Mouse (Mus musculus): ENCODE measurements around the gene Tnni2. TPM values are rescaled to one million over a fixed set of nuclear protein-coding genes. Genes with fewer than 3 reads are reported as not detected.

Tnni2 gene
- 0.20 and 1.7 TPM in 2 replicates for polyA plus RNA-seq (2012; rRNA removed; ENCODE audit: low replicate concordance)

GRCm38 (mm10) chr7:142441585-142441984 is at the start of gene Tnni2:
Tnni2 (plus strand) TSS chr7:142441808.

GRCm38 (mm10) chr7:142434137-142434865 is 7.3 kb upstream of the Tnni2 start, which contains the start of gene Syt8:
Syt8 (plus strand) TSS chr7:142434850.

GRCm38 (mm10) chr7:142460636-142461077 is 19.0 kb downstream of the Tnni2 start, which contains the start of gene Lsp1:
Lsp1 (plus strand) TSS chr7:142460809.

Other genes starting within 250 kb of the Tnni2 start
- gene Krtap5-3, start 240.4 kb upstream of the Tnni2 start, polyA plus RNA-seq (2012; rRNA removed; ENCODE audit: low replicate concordance): 0.14 TPM in 1 of 2 replicates, not detected in the other
- not detected in 2 replicates for gene Gm7579, start 229.9 kb upstream of the Tnni2 start, polyA plus RNA-seq (2012; rRNA removed; ENCODE audit: low replicate concordance)
- 2.1 TPM in 1 of 2 replicates, not detected in the other for gene Krtap5-5, start 211.8 kb upstream of the Tnni2 start, polyA plus RNA-seq (2012; rRNA removed; ENCODE audit: low replicate concordance)
- not detected in 2 replicates for gene Gm40460, start 200.7 kb upstream of the Tnni2 start, polyA plus RNA-seq (2012; rRNA removed; ENCODE audit: low replicate concordance)
- gene Gm2431, start 183.5 kb upstream of the Tnni2 start, polyA plus RNA-seq (2012; rRNA removed; ENCODE audit: low replicate concordance): not detected in 2 replicates
- not detected in 2 replicates for gene Gm4559, start 167.4 kb upstream of the Tnni2 start, polyA plus RNA-seq (2012; rRNA removed; ENCODE audit: low replicate concordance)
- gene Krtap5-1, start 144.7 kb upstream of the Tnni2 start, polyA plus RNA-seq (2012; rRNA removed; ENCODE audit: low replicate concordance): not detected in 2 replicates
- not detected in 2 replicates for gene Krtap5-4, start 138.3 kb upstream of the Tnni2 start, polyA plus RNA-seq (2012; rRNA removed; ENCODE audit: low replicate concordance)
- gene Ifitm10, start 68.1 kb upstream of the Tnni2 start, polyA plus RNA-seq (2012; rRNA removed; ENCODE audit: low replicate concordance): 2.2 and 4.4 TPM in 2 replicates
- not detected in 2 replicates for gene Gm49369, start 59.1 kb upstream of the Tnni2 start, polyA plus RNA-seq (2012; rRNA removed; ENCODE audit: low replicate concordance)
- gene Ctsd, start 53.8 kb upstream of the Tnni2 start, polyA plus RNA-seq (2012; rRNA removed; ENCODE audit: low replicate concordance): 219 and 317 TPM in 2 replicates
- gene Syt8, start 7.0 kb upstream of the Tnni2 start, polyA plus RNA-seq (2012; rRNA removed; ENCODE audit: low replicate concordance): 1.8 and 119 TPM in 2 replicates
- gene Lsp1, start 19.0 kb downstream of the Tnni2 start, polyA plus RNA-seq (2012; rRNA removed; ENCODE audit: low replicate concordance): 33.4 and 47.1 TPM in 2 replicates
- not detected in 2 replicates for gene Tnnt3, start 57.0 kb downstream of the Tnni2 start, polyA plus RNA-seq (2012; rRNA removed; ENCODE audit: low replicate concordance)
- 2.5 and 3.5 TPM in 2 replicates for gene Mrpl23, start 90.9 kb downstream of the Tnni2 start, polyA plus RNA-seq (2012; rRNA removed; ENCODE audit: low replicate concordance)
- 11.0 and 22.4 TPM in 2 replicates for gene Igf2, start 225.0 kb downstream of the Tnni2 start, polyA plus RNA-seq (2012; rRNA removed; ENCODE audit: low replicate concordance)
- gene Gm49394, start 228.1 kb downstream of the Tnni2 start, polyA plus RNA-seq (2012; rRNA removed; ENCODE audit: low replicate concordance): 0.04 TPM in 2 replicates

Measured in duodenum, adult 2 months (tissue).